Mouse (Mus musculus) MEL (cell line): ENCODE measurements around the gene Setd5.

Experiments used
- SIN3A ChIP-seq: IDR thresholded peaks from 2 replicates; pipeline ENCODE4 v1.6.1; 2012; ENCODE audit warnings: low read length, improper control_type of control experiment, inconsistent platforms
- ZKSCAN1 ChIP-seq: IDR thresholded peaks from 2 replicates; pipeline ENCODE4 v1.6.1; 2012; ENCODE audit warnings: low read depth, mild to moderate bottlenecking, inconsistent platforms, low read length, improper control_type of control experiment, moderate library complexity

- TF ChIP-seq SIN3A (no peak), ZKSCAN1 (no peak)
Measured at GRCm38 (mm10) chr6:113156064-113156463, 78.9 kb downstream of the Setd5 start.
